Mouse (Mus musculus): ENCODE measurements around the gene Pdpr.

- TF ChIP-seq CTCF (IDR thresholded peaks at IDR 0.05; ENCODE audit: control insufficient read depth, insufficient read depth, insufficient replicate concordance, low read depth, low read length) (no peak), POLR2A (IDR thresholded peaks at IDR 0.05; ENCODE audit: control insufficient read depth, low read depth, low read length) (no peak)
Measured at GRCm38 (mm10) chr8:111130756-111131155, 36.3 kb downstream of the Pdpr start.
